In genomic region chr7:44915314-44915713, GRCm38 (mm10) we compare ENCODE assay signal across 20 mouse cellular contexts. TPM values are rescaled to one million over a fixed set of nuclear protein-coding genes. Genes with fewer than 3 reads are reported as not detected.
"Had no signal": no experiment of that assay in that cellular context is flagged by ENCODE, and none has a peak within 500 bp of the region (broad histone marks: within the 10 kb centered on the region; RNA-seq: fewer than 3 reads in every experiment).

No protein-coding gene starts in this region.

- H3K27ac ChIP-seq: lung, embryonic 15.5 days; macrophage; midbrain, embryonic 13.5 days; midbrain, embryonic 15.5 days; neural tube, embryonic 12.5 days had no signal

- H3K9ac ChIP-seq: liver, postnatal 0 days; lung, embryonic 15.5 days; midbrain, embryonic 13.5 days; midbrain, embryonic 15.5 days; neural tube, embryonic 12.5 days had no signal

- DNase-seq: liver, postnatal 0 days; lung, adult 2 months; lung, postnatal 14 days; lung, postnatal 36 days; right cerebral cortex, postnatal 14 days; spleen, adult 18-20 months; thymus, adult 18-20 months; thymus, postnatal 14 days; thymus, postnatal 36 days had no signal

- H3K4me3 ChIP-seq: lung, embryonic 15.5 days; megakaryocyte, embryonic 14.5 days; midbrain, embryonic 13.5 days; midbrain, embryonic 15.5 days; neural tube, embryonic 12.5 days had no signal

- H3K27me3 ChIP-seq: lung, embryonic 15.5 days; megakaryocyte, embryonic 14.5 days; midbrain, embryonic 13.5 days; midbrain, embryonic 15.5 days; neural tube, embryonic 12.5 days had no signal

- H3K4me1 ChIP-seq: midbrain, embryonic 13.5 days; midbrain, embryonic 15.5 days; neural tube, embryonic 12.5 days had no signal

RNA-seq across cellular contexts. Expression of gene Tsks, which starts 27.7 kb away (rescaled TPM):
- total RNA-seq: megakaryocyte progenitor cell, adult 5-6 weeks; midbrain, postnatal 0 days; monocyte, adult 5-6 weeks; neutrophil, adult 5-6 weeks had no signal
- polyA plus RNA-seq: lung, adult 2 months; macrophage; neural tube, embryonic 12.5 days; small intestine, adult 2 months had no signal
